Mouse (Mus musculus): ENCODE results near the gene Olfr486.
"Not testable (repeated sequence)": the region's sequence is repeated elsewhere in the genome, so short reads cannot be mapped to it uniquely, and the experiment has no call there.

The Olfr486 gene

DNA sequence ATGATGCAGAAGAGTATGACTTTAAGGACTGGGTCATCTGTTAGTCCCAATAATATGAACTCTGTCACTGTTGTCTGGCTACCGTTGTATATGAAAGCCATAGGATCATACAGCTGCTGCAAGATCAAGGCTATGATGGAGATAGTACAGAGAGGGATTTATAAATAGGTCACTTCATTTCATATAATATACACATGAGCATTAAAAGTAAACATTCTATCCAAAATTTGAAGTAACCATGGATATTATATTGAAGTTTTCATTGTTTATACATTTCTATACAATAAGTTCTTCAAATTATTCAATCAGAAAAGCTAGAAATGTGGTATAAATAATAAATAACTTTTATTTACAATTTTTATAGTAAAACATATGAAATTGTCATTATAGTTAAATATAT is at the start of gene Olfr486:
Gene Olfr486 (minus strand): TSS at position 101 of the 400 bp plus-strand sequence.
- DNase-seq (ENCODE audit: low spot score): not testable (repeated sequence)

- not testable (repeated sequence) for DNase-seq (ENCODE audit: low spot score)
Observed at GRCm38 (mm10) chr7:108214536-108214935, 42.0 kb upstream of the Olfr486 start, which contains the start of gene Olfr487. Gene Olfr487 (minus strand): TSS chr7:108214636.

GRCm38 (mm10) chr7:108196938-108197337 is 24.4 kb upstream of the Olfr486 start:
- DNase-seq (ENCODE audit: low spot score): no peak

- DNase-seq (ENCODE audit: low spot score): not testable (repeated sequence)
Observed at GRCm38 (mm10) chr7:108196337-108196736, 23.8 kb upstream of the Olfr486 start.

DNA sequence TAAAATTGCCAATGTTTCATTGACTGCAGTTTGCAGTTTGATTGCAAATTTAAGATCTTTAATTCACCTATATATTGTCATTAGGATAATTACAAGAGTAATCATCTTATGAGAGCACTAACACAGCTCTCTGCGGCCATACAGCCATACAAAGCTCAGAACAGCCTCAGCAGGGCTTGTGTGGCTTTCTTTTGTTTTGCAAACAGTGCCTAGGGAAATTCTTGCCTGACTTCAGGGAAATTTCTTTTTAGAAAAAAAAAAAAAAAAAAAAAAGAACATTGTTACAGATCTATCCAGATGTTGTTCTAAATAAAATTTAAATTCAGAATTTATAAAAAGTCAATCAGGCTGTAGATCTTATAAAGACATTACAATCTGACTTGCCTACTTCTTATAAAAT is 20.2 kb upstream of the Olfr486 start:
- not testable (repeated sequence) for DNase-seq (ENCODE audit: low spot score)

DNA sequence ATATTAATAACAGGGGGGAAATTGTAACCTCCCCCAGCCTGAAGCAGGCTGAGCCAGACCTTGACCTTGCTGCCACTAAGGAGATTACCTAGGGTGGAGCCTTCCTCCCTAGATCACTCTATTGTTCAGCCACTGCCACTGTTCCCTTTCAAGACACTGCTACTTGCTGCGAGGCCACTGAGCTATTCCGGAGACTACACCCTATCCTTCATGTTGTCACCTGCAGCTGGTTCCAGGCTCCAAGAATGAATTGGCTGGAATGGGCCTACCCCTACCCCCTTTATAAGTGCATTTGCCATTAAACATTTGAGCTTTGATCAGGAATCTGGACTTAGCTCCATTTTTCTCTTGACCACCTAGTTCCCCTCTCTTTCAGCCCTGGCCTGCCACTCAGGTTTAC is 18.7 kb upstream of the Olfr486 start:
- DNase-seq (ENCODE audit: low spot score): not testable (repeated sequence)

GRCm38 (mm10) chr7:108185237-108185636 is 12.7 kb upstream of the Olfr486 start:
- DNase-seq (ENCODE audit: low spot score): not testable (repeated sequence)

DNA sequence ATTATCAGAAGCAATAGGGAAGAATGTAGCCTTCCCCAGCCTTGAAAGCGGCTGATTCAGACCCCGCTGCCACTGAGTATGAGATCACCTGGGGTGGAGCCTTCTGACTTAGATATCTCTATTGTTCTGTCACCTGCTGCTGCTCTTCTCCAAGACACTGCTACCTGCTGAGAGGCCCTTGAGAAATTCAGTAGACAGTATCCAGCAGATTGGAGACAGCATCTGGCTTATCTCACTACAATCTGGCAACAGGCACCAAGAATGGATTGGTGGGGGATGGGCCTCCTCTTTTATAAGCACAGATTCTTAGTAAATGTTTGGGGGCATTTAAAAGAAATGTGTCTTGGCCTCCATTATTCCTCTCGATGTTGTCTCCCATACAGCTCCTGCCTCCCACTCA is 11.9 kb upstream of the Olfr486 start:
- DNase-seq (ENCODE audit: low spot score): not testable (repeated sequence)

DNA sequence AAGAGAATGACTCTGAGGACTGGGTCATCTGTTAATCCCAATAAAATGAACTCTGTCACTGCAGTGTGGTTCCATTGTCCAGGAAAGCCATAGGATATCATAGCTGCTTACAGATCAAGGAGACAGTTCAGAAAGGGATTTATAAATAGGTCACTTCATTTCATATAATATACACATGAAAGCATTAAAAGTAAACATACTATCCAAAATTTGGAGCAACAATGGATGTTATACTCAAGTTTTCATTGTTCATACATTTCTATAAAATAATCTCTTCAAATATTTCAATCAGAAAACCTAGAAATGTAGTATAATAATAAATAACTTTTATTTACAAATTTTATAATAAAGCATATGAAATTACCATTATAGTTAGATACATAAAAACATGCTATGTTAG is 12.8 kb downstream of the Olfr486 start, which contains the start of gene Olfr485:
Gene Olfr485 (minus strand): TSS at position 101 of the 400 bp plus-strand sequence.
- no peak for DNase-seq (ENCODE audit: low spot score)

DNA sequence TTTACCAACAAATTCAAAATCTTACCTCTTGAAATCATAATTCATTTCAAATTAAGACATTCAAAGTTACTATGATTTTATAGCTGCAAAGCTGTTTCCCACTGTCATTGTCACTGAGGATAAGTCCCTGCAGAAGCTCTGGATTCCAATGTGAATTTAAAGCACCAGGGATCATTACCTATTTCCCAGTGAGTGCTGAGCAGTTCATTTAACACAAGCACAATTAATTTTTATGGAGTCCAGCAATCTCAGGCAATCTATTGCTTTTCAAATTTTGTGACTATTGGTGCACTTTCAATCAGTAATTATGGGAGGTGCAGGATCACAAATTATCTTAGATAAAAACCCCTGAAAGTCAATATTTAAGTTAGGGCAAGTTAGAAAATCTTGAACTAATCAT is 45.2 kb downstream of the Olfr486 start, which contains the start of gene Olfr484:
Gene Olfr484 (minus strand): TSS at position 101 of the 400 bp plus-strand sequence.
- no peak for DNase-seq (ENCODE audit: low spot score)
